Mouse (Mus musculus) kidney, adult 2 months (tissue): ENCODE data around the gene Cpa5.

ENCODE experiments used
- CTCF ChIP-seq: fragments of 200-500 bp; conservative IDR thresholded peaks from 2 replicates; pipeline ENCODE4 v1.5.1; 2011; ENCODE audit warnings: low read depth, mild to moderate bottlenecking, control low read depth, low read length, moderate library complexity, mixed read lengths; ENCODE audit not compliant: insufficient read depth, insufficient read length
- POLR2A ChIP-seq: fragments of 200-500 bp; IDR thresholded peaks from one replicate; pipeline ENCODE4 v1.6.1; 2011; ENCODE audit warnings: low read depth, low read length, control low read depth

GRCm38 (mm10) chr6:30617020-30617958 is 6.5 kb downstream of the Cpa5 start:
- TF ChIP-seq POLR2A (no peak), CTCF (no peak)
